Mouse (Mus musculus): ENCODE measurements at regions not wholly inside any gene's neighbourhood (a gene's known extent, or its start where the extent isn't known, plus 50 kb on each side); places are given as distances from the start of the nearest gene placed in this dataset.
A peak's percentile ranks its signal among the peaks of the same experiment; 100 is the strongest.

GRCm38 (mm10) chr7:123642596-123642995, 142.3 kb upstream of the Zkscan2 start:
- no peak for DNase-seq

GRCm38 (mm10) chr7:123643426-123643825, 143.2 kb upstream of the Zkscan2 start:
- no peak for DNase-seq

GRCm38 (mm10) chr7:123645521-123645920, 145.3 kb upstream of the Zkscan2 start:
- no peak for DNase-seq

GRCm38 (mm10) chr7:123665459-123665858, 165.2 kb upstream of the Zkscan2 start:
- DNase-seq = no peak

- DNase-seq = no peak
Observed at GRCm38 (mm10) chr7:123684762-123685161, 184.5 kb upstream of the Zkscan2 start.

GRCm38 (mm10) chr7:123686547-123686946, 186.3 kb upstream of the Zkscan2 start:
- DNase-seq = no peak

- DNase-seq = no peak
Observed at GRCm38 (mm10) chr7:123731016-123731415, 230.8 kb upstream of the Zkscan2 start.

- peak in 1 of 2 experiments; percentile 5 for DNase-seq
Observed at GRCm38 (mm10) chr7:123733061-123733460, 232.8 kb upstream of the Zkscan2 start.

GRCm38 (mm10) chr7:123747986-123748385, 234.7 kb upstream of the Hs3st4 start:
- DNase-seq = no peak

GRCm38 (mm10) chr7:123753252-123753651, 229.4 kb upstream of the Hs3st4 start:
- DNase-seq = no peak

- DNase-seq = no peak
Observed at GRCm38 (mm10) chr7:123795036-123795435, 187.6 kb upstream of the Hs3st4 start.

GRCm38 (mm10) chr7:123796096-123796495, 186.6 kb upstream of the Hs3st4 start:
- DNase-seq = peak in 1 of 2 experiments; percentile 3

- no peak for DNase-seq
Observed at GRCm38 (mm10) chr7:123805650-123806049, 177.0 kb upstream of the Hs3st4 start.

- DNase-seq = peak; percentile 35 to 42
Observed at GRCm38 (mm10) chr7:123823976-123824375, 158.7 kb upstream of the Hs3st4 start.

GRCm38 (mm10) chr7:123826406-123826805, 156.3 kb upstream of the Hs3st4 start:
- DNase-seq = no peak

- DNase-seq = no peak
Observed at GRCm38 (mm10) chr7:123842552-123842951, 140.1 kb upstream of the Hs3st4 start.

GRCm38 (mm10) chr7:123847081-123847480, 135.6 kb upstream of the Hs3st4 start:
- no peak for DNase-seq

GRCm38 (mm10) chr7:123848644-123849043, 134.0 kb upstream of the Hs3st4 start:
- DNase-seq = no peak

GRCm38 (mm10) chr7:123849220-123849619, 133.4 kb upstream of the Hs3st4 start:
- no peak for DNase-seq

GRCm38 (mm10) chr7:123850272-123851197, 132.1 kb upstream of the Hs3st4 start:
- DNase-seq = no peak

- DNase-seq = no peak
Observed at GRCm38 (mm10) chr7:123857539-123857938, 125.1 kb upstream of the Hs3st4 start.

- DNase-seq = no peak
Observed at GRCm38 (mm10) chr7:123861706-123862105, 121.0 kb upstream of the Hs3st4 start.

GRCm38 (mm10) chr7:123896759-123897444, 85.8 kb upstream of the Hs3st4 start:
- DNase-seq = peak; percentile 9 to 14
